ENCODE assay signal across 16 mouse cellular contexts in genomic region chr10:66539846-66540245, GRCm38 (mm10).
"Had no signal": no experiment of that assay in that cellular context is flagged by ENCODE, and none has a peak within 500 bp of the region (broad histone marks: within the 10 kb centered on the region; RNA-seq: fewer than 3 reads in every experiment).

No protein-coding gene starts in this region.

- H3K36me3 ChIP-seq: midbrain, embryonic 10.5 days; midbrain, embryonic 12.5 days; neural tube, embryonic 13.5 days; neural tube, embryonic 15.5 days; stomach, embryonic 15.5 days had no signal

- H3K27me3 ChIP-seq: neural tube, embryonic 13.5 days; neural tube, embryonic 15.5 days; stomach, embryonic 15.5 days had no signal

- H3K9ac ChIP-seq: liver, embryonic 14.5 days; lung, embryonic 14.5 days; midbrain, embryonic 12.5 days; neural tube, embryonic 13.5 days; neural tube, embryonic 15.5 days; stomach, embryonic 15.5 days had no signal

- H3K4me1 ChIP-seq: midbrain, embryonic 10.5 days; midbrain, embryonic 12.5 days; neural tube, embryonic 13.5 days; neural tube, embryonic 15.5 days; stomach, embryonic 15.5 days had no signal

- H3K27ac ChIP-seq: liver, embryonic 14.5 days; midbrain, embryonic 10.5 days; midbrain, embryonic 12.5 days; neural tube, embryonic 13.5 days; neural tube, embryonic 15.5 days; stomach, embryonic 15.5 days; stomach, postnatal 0 days had no signal

- ATAC-seq: midbrain, embryonic 16.5 days had no signal

- H3K4me3 ChIP-seq: midbrain, embryonic 10.5 days; midbrain, embryonic 12.5 days; myocyte; neural tube, embryonic 13.5 days; neural tube, embryonic 15.5 days; stomach, embryonic 15.5 days had no signal

- DNase-seq: lung, adult 18-20 months; lung, embryonic 14.5 days; lung, postnatal 10 days; lung, postnatal 4 days; right cerebral cortex, postnatal 14 days; thymus, adult 2 months; thymus, postnatal 36 days had no signal

- H3K9me3 ChIP-seq: midbrain, embryonic 10.5 days; midbrain, embryonic 12.5 days; neural tube, embryonic 13.5 days; neural tube, embryonic 15.5 days; stomach, embryonic 15.5 days had no signal

- H3K4me2 ChIP-seq: lung, embryonic 14.5 days; midbrain, embryonic 12.5 days; neural tube, embryonic 13.5 days; neural tube, embryonic 15.5 days; stomach, embryonic 15.5 days had no signal
